Mouse (Mus musculus) liver, embryonic 14.5 days (tissue): ENCODE measurements at regions not wholly inside any gene's neighbourhood (a gene's known extent, or its start where the extent isn't known, plus 50 kb on each side); places are given as distances from the start of the nearest gene placed in this dataset.

Experiments used
- CTCF ChIP-seq: IDR thresholded peaks from 2 replicates; pipeline ENCODE4 v1.5.1; 2016; ENCODE audit warnings: antibody characterized with exemption, low read depth, control low read depth
- EP300 ChIP-seq: IDR thresholded peaks from 2 replicates; pipeline ENCODE4 v1.6.1; 2016; ENCODE audit warnings: antibody characterized with exemption, low read depth

- TF ChIP-seq CTCF, result no peak
- no peak for TF ChIP-seq EP300
These were observed 179.3 kb downstream of the Faxc start for GRCm38 (mm10) chr4:22110400-22110799.
